Mouse (Mus musculus) kidney, postnatal 0 days (tissue): ENCODE data around the gene Nubp2. TPM values are rescaled to one million over a fixed set of nuclear protein-coding genes. Genes with fewer than 3 reads are reported as not detected.

ENCODE experiments used
- ATAC-seq: fragments of 200-750 bp; cut with Nextera tagmentation; replicated peaks from 2 replicates; pipeline ENCODE4 v1.8.0; 2017; ENCODE audit warnings: low read depth, moderate number of reproducible peaks, moderate TSS enrichment, moderate library complexity; ENCODE audit not compliant: low FRiP score
- DNase-seq: peaks from one replicate; pipeline ENCODE4 v3.0.0-alpha.2; 2016; ENCODE audit warnings: low spot score
- H3K27ac ChIP-seq: fragments of 300-500 bp; sonication (generic); 2 replicates; pipeline ENCODE4 v1.5.1; 2014; ENCODE audit warnings: mild to moderate bottlenecking
- H3K27me3 ChIP-seq: fragments of 300-500 bp; sonication (generic); 2 replicates; pipeline ENCODE4 v1.6.1; 2014; ENCODE audit warnings: low read length, mixed read lengths; ENCODE audit not compliant: insufficient read depth
- H3K36me3 ChIP-seq: fragments of 300-500 bp; sonication (generic); 2 replicates; pipeline ENCODE4 v1.6.1; 2014; ENCODE audit warnings: low read length, mixed read lengths; ENCODE audit not compliant: insufficient read depth
- H3K4me1 ChIP-seq: fragments of 300-500 bp; sonication (generic); replicated peaks from 2 replicates; pipeline ENCODE4 v1.6.1; 2014; ENCODE audit warnings: antibody characterized with exemption, low read length, mixed read lengths; ENCODE audit not compliant: insufficient read depth
- H3K4me2 ChIP-seq: fragments of 300-500 bp; sonication (generic); 2 replicates; pipeline ENCODE4 v1.6.1; 2014; ENCODE audit warnings: mild to moderate bottlenecking, low read length, moderate library complexity, mixed read lengths
- H3K4me3 ChIP-seq: fragments of 300-500 bp; sonication (generic); replicated peaks from 2 replicates; pipeline ENCODE4 v1.5.1; 2014; ENCODE audit warnings: low read depth, low read length
- H3K9ac ChIP-seq: fragments of 300-500 bp; sonication (generic); 2 replicates; pipeline ENCODE4 v1.6.1; 2014; ENCODE audit warnings: low read depth, low read length
- H3K9me3 ChIP-seq: fragments of 300-500 bp; sonication (generic); replicated peaks from 2 replicates; pipeline ENCODE4 v1.6.1; 2016; ENCODE audit warnings: low read length, inconsistent platforms, mixed read lengths
- CTCF ChIP-seq: IDR thresholded peaks from 2 replicates; pipeline ENCODE4 v1.5.1; 2016; ENCODE audit warnings: antibody characterized with exemption, low read depth, mild to moderate bottlenecking, moderate library complexity
- WGBS: fragments of 180-500 bp; shearing (Covaris S2); extraction: QIAGEN DNeasy Blood & Tissue Kit; methylation state at CpG from one replicate; pipeline ENCODE4 v1.1.7; 2014; 5-methylcytosine and 5-hydroxymethylcytosine counted together
- polyA plus RNA-seq: library from polyadenylated mRNA; unstranded; fragments of >200 nt; fragmentation: Nextera tagmentation; extraction: Ambion mirVana; gene quantifications from 2 replicates; pipeline ENCODE4 v1.2.1, GENCODE M21; 2015

The Nubp2 gene
- polyA plus RNA-seq, 1 experiment from 2014 or later = 55.9 TPM

GRCm38 (mm10) chr17:24878531-24878930 is 7.6 kb downstream of the Nubp2 start:
- Histone ChIP-seq H3K27me3 (no peaks in the 10 kb centered on the region), H3K4me2 (no peak overlapping the region), H3K4me3 (no peak overlapping the region), H3K9me3 (no peaks in the 10 kb centered on the region), H3K4me1 (0 out of 2 replicates have a peak, but pooled peaks cover 4% of the 10 kb centered on the region), H3K36me3 (peaks cover 5% of the 10 kb centered on the region; the same call in 1 of the 2 replicates), H3K9ac (peak overlapping the region; percentile 24; the same call in 1 of the 2 replicates), H3K27ac (peak overlapping the region; percentile 38; the same call in 1 of the 2 replicates)
- no peak for TF ChIP-seq CTCF
- DNase-seq = no peak
- 64% methylated on average over 8 of the region's 8 CpGs for WGBS
- ATAC-seq = no peak

- peaks cover 5% of the 10 kb centered on the region; the same call in 1 of the 2 replicates for H3K36me3 ChIP-seq
- H3K27me3 ChIP-seq = no peaks in the 10 kb centered on the region
- H3K27ac ChIP-seq = peak overlapping the region; percentile 38; the same call in 1 of the 2 replicates
- no peak overlapping the region for H3K4me3 ChIP-seq
- H3K9ac ChIP-seq = peak overlapping the region; percentile 24; the same call in 1 of the 2 replicates
- 0 out of 2 replicates have a peak, but pooled peaks cover 4% of the 10 kb centered on the region for H3K4me1 ChIP-seq
- H3K4me2 ChIP-seq = no peak overlapping the region
- DNase-seq (no peak), ATAC-seq (peak; percentile 36)
- 24% methylated on average over 5 of the region's 5 CpGs for WGBS
- no peak for TF ChIP-seq CTCF
- no peaks in the 10 kb centered on the region for H3K9me3 ChIP-seq
These were observed 8.1 kb downstream of the Nubp2 start for GRCm38 (mm10) chr17:24878117-24878397.

GRCm38 (mm10) chr17:24877336-24878116 is 8.6 kb downstream of the Nubp2 start:
- Histone ChIP-seq H3K9ac (peak overlapping the region; percentile 24; the same call in 1 of the 2 replicates), H3K4me3 (no peak overlapping the region), H3K4me2 (no peak overlapping the region), H3K27me3 (no peaks in the 10 kb centered on the region), H3K9me3 (no peaks in the 10 kb centered on the region), H3K4me1 (0 out of 2 replicates have a peak, but pooled peaks cover 4% of the 10 kb centered on the region), H3K27ac (peak overlapping the region; percentile 38), H3K36me3 (peaks cover 4% of the 10 kb centered on the region; the same call in 1 of the 2 replicates)
- peak; percentile 52 for ATAC-seq
- TF ChIP-seq CTCF = no peak
- 46% methylated on average over 10 of the region's 10 CpGs for WGBS
- DNase-seq = no peak

- TF ChIP-seq CTCF = no peak
- ATAC-seq (0 out of 2 replicates have a peak, but pooled peaks have one; percentile 15), DNase-seq (no peak)
- no peak overlapping the region for H3K4me2 ChIP-seq
- H3K4me3 ChIP-seq = no peak overlapping the region
- H3K36me3 ChIP-seq = no peaks in the 10 kb centered on the region
- WGBS = 79% methylated on average over 8 of the region's 8 CpGs
- H3K9ac ChIP-seq = no peak overlapping the region
- H3K9me3 ChIP-seq = no peaks in the 10 kb centered on the region
- H3K27ac ChIP-seq = no peak overlapping the region
- H3K27me3 ChIP-seq = no peaks in the 10 kb centered on the region
- no peaks in the 10 kb centered on the region for H3K4me1 ChIP-seq
These were observed 11.2 kb downstream of the Nubp2 start for GRCm38 (mm10) chr17:24874989-24875388.

GRCm38 (mm10) chr17:24874405-24874745 is 11.8 kb downstream of the Nubp2 start:
- ATAC-seq (no peak), DNase-seq (no peak)
- no peaks in the 10 kb centered on the region for H3K4me1 ChIP-seq
- H3K9me3 ChIP-seq = no peaks in the 10 kb centered on the region
- H3K4me2 ChIP-seq = no peak overlapping the region
- no peak overlapping the region for H3K4me3 ChIP-seq
- no peaks in the 10 kb centered on the region for H3K36me3 ChIP-seq
- no peak for TF ChIP-seq CTCF
- H3K9ac ChIP-seq = no peak overlapping the region
- H3K27me3 ChIP-seq = no peaks in the 10 kb centered on the region
- 71% methylated on average over 1 of the region's 1 CpGs for WGBS
- H3K27ac ChIP-seq = no peak overlapping the region

GRCm38 (mm10) chr17:24873695-24874404 is 12.3 kb downstream of the Nubp2 start:
- TF ChIP-seq CTCF = no peak
- Histone ChIP-seq H3K9ac (no peak overlapping the region), H3K9me3 (no peaks in the 10 kb centered on the region), H3K4me1 (no peaks in the 10 kb centered on the region), H3K27ac (no peak overlapping the region), H3K27me3 (no peaks in the 10 kb centered on the region), H3K4me2 (no peak overlapping the region), H3K36me3 (no peaks in the 10 kb centered on the region), H3K4me3 (no peak overlapping the region)
- ATAC-seq = no peak
- 53% methylated on average over 4 of the region's 4 CpGs for WGBS
- DNase-seq = no peak
